Mouse (Mus musculus) embryo, embryonic 11.5 days (tissue): ENCODE data around the gene Tex44.

Experiments used
- DNase-seq: peaks from one replicate; pipeline ENCODE4 v3.0.0-alpha.2; 2012; ENCODE audit warnings: low read depth, low spot score

Tex44 gene

GRCm38 (mm10) chr1:86423879-86424278, 2.2 kb upstream of the Tex44 start:
- DNase-seq, result no peak

- no peak for DNase-seq
These were observed 1.8 kb upstream of the Tex44 start for GRCm38 (mm10) chr1:86424336-86424735.

- no peak for DNase-seq
These were observed 1.1 kb upstream of the Tex44 start for GRCm38 (mm10) chr1:86424835-86425547.

- DNase-seq, result peak; percentile 70
These were observed 3.9 kb downstream of the Tex44 start for GRCm38 (mm10) chr1:86430056-86430455.

- DNase-seq, result no peak
These were observed 6.6 kb downstream of the Tex44 start for GRCm38 (mm10) chr1:86432778-86433177.

GRCm38 (mm10) chr1:86433359-86433758, 7.2 kb downstream of the Tex44 start:
- no peak for DNase-seq

GRCm38 (mm10) chr1:86434001-86434400, 7.9 kb downstream of the Tex44 start:
- DNase-seq, result peak; percentile 42

- DNase-seq, result peak; percentile 100
These were observed 8.5 kb downstream of the Tex44 start for GRCm38 (mm10) chr1:86434439-86435201.

- DNase-seq, result no peak
These were observed 9.2 kb downstream of the Tex44 start for GRCm38 (mm10) chr1:86435302-86435821.

GRCm38 (mm10) chr1:86437219-86438013, 11.3 kb downstream of the Tex44 start:
- no peak for DNase-seq

GRCm38 (mm10) chr1:86438014-86438319, 11.8 kb downstream of the Tex44 start:
- no peak for DNase-seq

- no peak for DNase-seq
These were observed 12.4 kb downstream of the Tex44 start for GRCm38 (mm10) chr1:86438501-86438900.

GRCm38 (mm10) chr1:86439487-86440170, 13.5 kb downstream of the Tex44 start:
- no peak for DNase-seq

GRCm38 (mm10) chr1:86440171-86440886, 14.2 kb downstream of the Tex44 start:
- peak; percentile 88 for DNase-seq

GRCm38 (mm10) chr1:86440887-86441723, 15.0 kb downstream of the Tex44 start:
- DNase-seq, result peak; percentile 63

- no peak for DNase-seq
These were observed 15.5 kb downstream of the Tex44 start for GRCm38 (mm10) chr1:86441724-86441979.

GRCm38 (mm10) chr1:86441980-86442831, 16.1 kb downstream of the Tex44 start:
- peak; percentile 73 for DNase-seq

GRCm38 (mm10) chr1:86442832-86443231, 16.7 kb downstream of the Tex44 start:
- DNase-seq, result no peak
